Mouse (Mus musculus) adrenal gland, postnatal 0 days (tissue): ENCODE data around the gene B3galt2. TPM values are rescaled to one million over a fixed set of nuclear protein-coding genes. Genes with fewer than 3 reads are reported as not detected.

Experiments
- polyA plus RNA-seq: library from polyadenylated mRNA; unstranded; fragments of >200 nt; fragmentation: Nextera tagmentation; extraction: Ambion mirVana; gene quantifications from 2 replicates; pipeline ENCODE4 v1.2.1, GENCODE M21; 2015

B3galt2 gene
- 0.54 and 1.5 TPM in 2 replicates for polyA plus RNA-seq

GRCm38 (mm10) chr1:143640650-143641407 lies at the start of gene B3galt2:
Gene B3galt2, plus strand, starts transcription at chr1:143640664.

GRCm38 (mm10) chr1:143702741-143703262 lies 62.3 kb downstream of the B3galt2 start, which contains the start of gene Cdc73:
Gene Cdc73, minus strand, starts transcription at chr1:143702893.

Other genes starting within 250 kb of the B3galt2 start
- 14.5 and 22.3 TPM in 2 replicates for gene Cdc73, start 62.2 kb downstream of the B3galt2 start, polyA plus RNA-seq
- 97.8 and 115 TPM in 2 replicates for gene Glrx2, start 75.7 kb downstream of the B3galt2 start, polyA plus RNA-seq
- gene Trove2, start 136.4 kb downstream of the B3galt2 start, polyA plus RNA-seq: 6.4 and 8.4 TPM in 2 replicates
- 29.2 and 62.4 TPM in 2 replicates for gene Uchl5, start 136.6 kb downstream of the B3galt2 start, polyA plus RNA-seq